Mouse (Mus musculus) stomach, postnatal 0 days (tissue): ENCODE data around the gene Hras. TPM values are rescaled to one million over a fixed set of nuclear protein-coding genes. Genes with fewer than 3 reads are reported as not detected.

ENCODE experiments used
- ATAC-seq: fragments of 200-750 bp; cut with Nextera tagmentation; 2 replicates; pipeline ENCODE4 v1.8.0; 2017; ENCODE audit not compliant: low FRiP score, low TSS enrichment
- DNase-seq: peaks from one replicate; pipeline ENCODE4 v3.0.0-alpha.2; 2016; ENCODE audit warnings: low spot score
- H3K27ac ChIP-seq: fragments of 300-500 bp; sonication (generic); replicated peaks from 2 replicates; pipeline ENCODE4 v1.5.1; 2014; ENCODE audit warnings: mild to moderate bottlenecking, control low read depth
- H3K27me3 ChIP-seq: fragments of 300-500 bp; sonication (generic); 2 replicates; pipeline ENCODE4 v1.6.1; 2014; ENCODE audit warnings: low read length; ENCODE audit not compliant: control insufficient read depth, insufficient read depth
- H3K36me3 ChIP-seq: fragments of 300-500 bp; sonication (generic); 2 replicates; pipeline ENCODE4 v1.6.1; 2014; ENCODE audit warnings: low read length, mixed read lengths; ENCODE audit not compliant: control insufficient read depth, insufficient read depth
- H3K4me1 ChIP-seq: fragments of 300-500 bp; sonication (generic); replicated peaks from 2 replicates; pipeline ENCODE4 v1.6.1; 2014; ENCODE audit warnings: antibody characterized with exemption; ENCODE audit not compliant: control insufficient read depth, insufficient read depth
- H3K4me2 ChIP-seq: fragments of 300-500 bp; sonication (generic); replicated peaks from 2 replicates; pipeline ENCODE4 v1.6.1; 2014; ENCODE audit warnings: low read depth, mild to moderate bottlenecking, control low read depth, moderate library complexity
- H3K4me3 ChIP-seq: fragments of 300-500 bp; sonication (generic); 2 replicates; pipeline ENCODE4 v1.5.1; 2014; ENCODE audit warnings: low read depth, low read length, control low read depth
- H3K9ac ChIP-seq: fragments of 300-500 bp; sonication (generic); 2 replicates; pipeline ENCODE4 v1.6.1; 2014; ENCODE audit warnings: mild to moderate bottlenecking, low read length, control low read depth, mixed read lengths
- H3K9me3 ChIP-seq: fragments of 300-500 bp; sonication (generic); 2 replicates; pipeline ENCODE4 v1.6.1; 2016; ENCODE audit warnings: low read length; ENCODE audit not compliant: control insufficient read depth
- CTCF ChIP-seq: IDR thresholded peaks from 2 replicates; pipeline ENCODE4 v1.5.1; 2016; ENCODE audit warnings: antibody characterized with exemption, low read depth, mild to moderate bottlenecking, moderate library complexity
- EP300 ChIP-seq: optimal IDR thresholded peaks from 2 replicates; pipeline ENCODE3; 2016; ENCODE audit warnings: antibody characterized with exemption
- WGBS: fragments of 180-500 bp; shearing (Covaris S2); extraction: QIAGEN DNeasy Blood & Tissue Kit; methylation state at CpG from one replicate; pipeline ENCODE4 v1.1.7; 2014; 5-methylcytosine and 5-hydroxymethylcytosine counted together
- polyA plus RNA-seq: library from polyadenylated mRNA; unstranded; fragments of >200 nt; fragmentation: Nextera tagmentation; extraction: Ambion mirVana; gene quantifications from 2 replicates; pipeline ENCODE4 v1.2.1, GENCODE M21; 2015

The Hras gene
- polyA plus RNA-seq, 1 experiment from 2014 or later: 125 TPM

DNA sequence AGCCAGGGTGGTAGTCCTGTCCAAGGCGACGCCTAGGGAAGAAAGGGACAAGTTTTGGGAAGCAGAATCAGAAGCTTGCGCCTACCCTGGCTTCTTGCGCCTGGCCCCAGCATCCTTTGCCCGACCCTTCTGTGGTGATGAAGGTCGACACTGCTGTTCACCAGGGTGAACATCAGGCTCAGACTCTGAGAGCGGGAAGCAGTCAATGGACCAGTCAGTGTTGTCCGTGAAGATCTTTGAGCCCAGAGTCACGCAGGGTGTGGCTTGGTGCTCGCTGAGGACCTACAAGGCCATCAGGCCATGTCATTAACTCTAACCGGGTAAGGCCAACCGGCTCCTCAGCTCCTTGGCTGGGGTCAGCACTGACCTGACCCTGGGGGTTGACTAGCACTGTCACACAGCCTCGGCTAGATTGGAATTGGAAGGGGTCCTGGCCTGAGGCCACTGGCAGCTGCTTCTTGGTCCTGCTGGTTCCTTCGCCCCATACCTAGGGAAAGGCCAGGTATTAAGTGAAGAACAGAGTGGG is 16.9 kb upstream of the Hras start:
- no peak for DNase-seq
- Histone ChIP-seq H3K9me3 (no peaks in the 10 kb centered on the region), H3K36me3 (no peaks in the 10 kb centered on the region), H3K4me3 (no peak overlapping the region), H3K27me3 (no peaks in the 10 kb centered on the region), H3K4me1 (no peaks in the 10 kb centered on the region; the same call in 1 of the 2 replicates), H3K27ac (no peak overlapping the region), H3K4me2 (no peak overlapping the region), H3K9ac (no peak overlapping the region)
- ATAC-seq: no peak
- TF ChIP-seq EP300 (no peak), CTCF (no peak)
- WGBS: 84% methylated on average over 14 of the region's 14 CpGs

DNA sequence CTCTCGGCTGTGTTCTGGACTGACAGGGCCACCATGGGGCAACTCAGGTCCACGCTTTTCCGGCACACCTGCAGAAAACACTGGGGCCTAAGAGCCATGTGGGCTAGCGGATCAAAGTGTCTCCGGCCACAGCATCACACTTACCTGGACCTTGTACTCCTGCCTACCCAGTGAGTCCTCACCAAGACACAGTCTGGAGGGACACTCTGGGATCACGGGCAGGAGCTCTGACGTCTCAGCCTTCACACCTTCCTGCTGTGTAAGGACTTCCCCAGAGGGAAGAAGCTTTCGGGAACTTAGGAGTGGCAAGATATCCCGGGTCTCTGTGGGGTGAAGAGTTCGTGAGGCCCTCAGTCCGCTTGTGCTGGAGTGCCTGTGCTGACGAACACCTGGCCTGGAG is 16.3 kb upstream of the Hras start:
- no peak for TF ChIP-seq CTCF
- TF ChIP-seq EP300: no peak
- no peaks in the 10 kb centered on the region for H3K36me3 ChIP-seq
- DNase-seq (no peak), ATAC-seq (no peak)
- no peaks in the 10 kb centered on the region; the same call in 1 of the 2 replicates for H3K4me1 ChIP-seq
- H3K27me3 ChIP-seq: no peaks in the 10 kb centered on the region
- H3K27ac ChIP-seq: no peak overlapping the region
- no peak overlapping the region for H3K4me3 ChIP-seq
- 65% methylated on average over 12 of the region's 12 CpGs for WGBS
- no peak overlapping the region for H3K9ac ChIP-seq
- no peaks in the 10 kb centered on the region for H3K9me3 ChIP-seq
- no peak overlapping the region for H3K4me2 ChIP-seq

DNA sequence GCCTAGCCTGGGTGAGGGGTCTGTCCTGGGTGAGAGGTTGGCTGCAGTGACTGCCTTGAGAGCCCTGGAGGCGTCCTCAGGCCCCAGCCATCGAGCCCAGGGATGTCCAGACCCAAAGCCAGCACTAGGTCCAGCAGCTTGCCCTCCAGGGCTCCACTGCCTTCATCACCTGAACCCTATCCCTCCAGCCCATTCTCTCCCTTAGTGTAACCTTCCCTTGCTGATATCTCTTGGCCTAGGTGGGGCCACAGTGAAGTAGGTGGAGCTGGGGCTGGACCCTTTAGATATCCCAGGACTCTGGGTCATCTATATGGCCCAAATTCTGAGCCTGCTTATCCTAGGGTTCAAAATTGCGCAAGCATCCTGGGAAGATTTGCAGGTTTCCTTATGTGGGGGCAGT is 15.7 kb upstream of the Hras start:
- H3K9me3 ChIP-seq: no peaks in the 10 kb centered on the region
- ATAC-seq (no peak), DNase-seq (no peak)
- H3K4me1 ChIP-seq: no peaks in the 10 kb centered on the region
- H3K4me2 ChIP-seq: no peak overlapping the region
- H3K9ac ChIP-seq: no peak overlapping the region
- 79% methylated on average over 3 of the region's 3 CpGs for WGBS
- TF ChIP-seq CTCF (no peak), EP300 (no peak)
- H3K36me3 ChIP-seq: no peaks in the 10 kb centered on the region
- no peak overlapping the region for H3K27ac ChIP-seq
- H3K27me3 ChIP-seq: no peaks in the 10 kb centered on the region
- no peak overlapping the region for H3K4me3 ChIP-seq

DNA sequence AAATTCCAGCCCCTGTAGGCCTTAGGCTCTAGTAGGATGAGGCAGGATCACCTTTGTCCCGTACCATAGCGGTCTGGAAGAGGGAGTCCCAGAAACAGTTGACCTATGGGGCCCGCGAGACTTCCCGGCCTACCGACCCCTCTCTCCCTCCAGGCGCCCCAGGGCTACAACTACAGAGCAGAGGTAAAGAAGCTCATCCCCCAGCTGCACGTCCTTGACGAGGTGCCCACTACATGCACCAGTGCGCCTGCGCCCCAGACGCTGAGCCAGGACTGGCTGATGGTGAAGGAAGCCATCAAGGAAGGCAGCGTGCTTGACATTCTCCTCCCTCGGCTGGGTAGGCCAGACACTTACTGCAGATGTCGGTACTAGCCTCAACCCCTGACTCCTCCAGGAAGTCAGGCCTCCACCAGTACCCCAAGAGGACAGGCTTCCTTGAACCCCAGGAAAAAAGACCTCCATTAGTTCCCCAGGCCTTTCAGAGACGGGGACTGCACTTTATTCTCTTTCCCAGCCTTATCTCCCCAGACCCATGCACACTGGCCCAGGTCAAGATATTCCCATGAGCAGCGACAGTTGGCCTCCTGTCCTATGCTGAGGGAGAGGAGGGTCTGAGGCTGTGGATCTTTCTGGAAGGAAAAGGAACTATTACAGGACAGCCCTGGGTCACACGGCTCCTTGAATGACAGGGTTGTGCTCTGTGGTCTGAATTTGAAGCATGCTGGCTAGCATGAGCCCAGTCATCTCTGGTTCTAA is 12.6 kb upstream of the Hras start:
- no peak overlapping the region for H3K9ac ChIP-seq
- no peak overlapping the region for H3K4me3 ChIP-seq
- TF ChIP-seq EP300 (no peak), CTCF (no peak)
- 93% methylated on average over 18 of the region's 18 CpGs for WGBS
- no peak for DNase-seq
- no peak for ATAC-seq
- H3K4me1 ChIP-seq: no peaks in the 10 kb centered on the region
- no peaks in the 10 kb centered on the region for H3K9me3 ChIP-seq
- H3K4me2 ChIP-seq: no peak overlapping the region
- no peaks in the 10 kb centered on the region for H3K27me3 ChIP-seq
- H3K27ac ChIP-seq: no peak overlapping the region
- H3K36me3 ChIP-seq: no peaks in the 10 kb centered on the region

GRCm38 (mm10) chr7:141205504-141205903 is 11.7 kb upstream of the Hras start:
- Histone ChIP-seq H3K9ac (no peak overlapping the region), H3K4me2 (no peak overlapping the region), H3K4me3 (no peak overlapping the region), H3K4me1 (no peaks in the 10 kb centered on the region), H3K27me3 (no peaks in the 10 kb centered on the region), H3K27ac (no peak overlapping the region), H3K36me3 (no peaks in the 10 kb centered on the region), H3K9me3 (no peaks in the 10 kb centered on the region)
- TF ChIP-seq CTCF (no peak), EP300 (no peak)
- DNase-seq (no peak), ATAC-seq (no peak)
- WGBS: 94% methylated on average over 5 of the region's 5 CpGs

DNA sequence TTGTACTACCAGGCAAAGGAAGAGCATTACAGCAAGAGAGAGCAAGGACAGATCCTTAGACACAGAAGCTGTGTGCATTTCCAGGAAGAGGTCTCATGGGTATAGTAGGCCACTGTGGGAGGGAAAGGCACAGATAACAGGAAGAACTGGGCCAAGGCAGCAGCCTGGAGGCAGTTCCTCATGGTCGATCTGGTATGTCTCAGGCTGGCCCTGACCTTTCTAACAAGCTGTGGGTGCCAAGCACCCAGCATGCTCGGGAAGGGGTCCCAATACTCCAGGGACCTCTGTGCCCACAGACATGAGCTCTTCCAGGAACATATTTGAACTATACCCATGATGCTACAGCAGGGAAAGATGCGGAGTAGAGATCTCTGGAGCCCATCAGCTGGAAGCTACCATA is 10.7 kb upstream of the Hras start:
- Histone ChIP-seq H3K9ac (no peak overlapping the region), H3K9me3 (no peaks in the 10 kb centered on the region)

More for the DNA sequence above, 10.7 kb upstream of the Hras start:
- no peak for TF ChIP-seq CTCF
- TF ChIP-seq EP300: no peak
- H3K4me2 ChIP-seq: no peak overlapping the region
- no peak for ATAC-seq
- no peaks in the 10 kb centered on the region for H3K36me3 ChIP-seq
- no peak overlapping the region for H3K27ac ChIP-seq
- H3K4me3 ChIP-seq: no peak overlapping the region
- no peaks in the 10 kb centered on the region for H3K4me1 ChIP-seq
- 74% methylated on average over 3 of the region's 3 CpGs for whole genome bisulfite sequencing
- no peaks in the 10 kb centered on the region for H3K27me3 ChIP-seq
- no peak for DNase-seq
